Mouse (Mus musculus) C2C12 (cell line): ENCODE data around the gene Apc2. TPM values are rescaled to one million over a fixed set of nuclear protein-coding genes. Genes with fewer than 3 reads are reported as not detected.

Experiments used
- H3K27me3 ChIP-seq: one replicate; pipeline ENCODE4 v1.6.1; 2011; ENCODE audit not compliant: control insufficient read depth, insufficient read depth, insufficient read length
- H3K36me3 ChIP-seq: one replicate; pipeline ENCODE4 v1.6.1; 2011; ENCODE audit not compliant: control insufficient read depth, insufficient read depth
- H3K4me3 ChIP-seq: one replicate; pipeline ENCODE4 v1.5.1; 2011; ENCODE audit warnings: mild to moderate bottlenecking, control low read depth; ENCODE audit not compliant: poor library complexity, insufficient read depth, severe bottlenecking
- H3K79me2 ChIP-seq: one replicate; pipeline ENCODE4 v1.6.1; 2011; ENCODE audit not compliant: control insufficient read depth, insufficient read depth
- H3K79me3 ChIP-seq: one replicate; pipeline ENCODE4 v1.6.1; 2011; ENCODE audit warnings: low read depth, control low read depth
- H3ac ChIP-seq: one replicate; pipeline ENCODE3; 2011; ENCODE audit warnings: low read depth; ENCODE audit not compliant: control insufficient read depth, insufficient read length
- CEBPB ChIP-seq: IDR thresholded peaks from one replicate; pipeline ENCODE4 v1.6.1; 2011; ENCODE audit warnings: low read depth, mild to moderate bottlenecking, control low read depth, moderate library complexity
- CTCF ChIP-seq: IDR thresholded peaks from one replicate; pipeline ENCODE4 v1.5.1; 2011; ENCODE audit not compliant: control insufficient read depth, insufficient read depth, insufficient read length
- FOSL1 ChIP-seq: IDR thresholded peaks from one replicate; pipeline ENCODE4 v1.8.0; 2011; ENCODE audit warnings: mild to moderate bottlenecking, low read length; ENCODE audit not compliant: poor library complexity, insufficient read depth, severe bottlenecking
- MAX ChIP-seq: IDR thresholded peaks from one replicate; pipeline ENCODE4 v1.6.1; 2011; ENCODE audit warnings: mild to moderate bottlenecking, control low read depth
- MYOD1 ChIP-seq: IDR thresholded peaks from one replicate; pipeline ENCODE4 v1.6.1; 2011; ENCODE audit warnings: low read depth; ENCODE audit not compliant: control insufficient read depth, insufficient read length
- MYOG ChIP-seq: IDR thresholded peaks from one replicate; pipeline ENCODE4 v1.6.1; 2011; ENCODE audit not compliant: control insufficient read depth, insufficient read length; ENCODE audit errors: extremely low read depth
- USF1 ChIP-seq: IDR thresholded peaks from one replicate; pipeline ENCODE4 v1.6.1; 2011; ENCODE audit warnings: low read depth, mild to moderate bottlenecking, control low read depth, moderate library complexity
- polyA plus RNA-seq: library from polyadenylated mRNA; unstranded; fragments of >200 nt; fragmentation: generic; extraction: Trizol; gene quantifications from one replicate; pipeline ENCODE4 v1.2.1, GENCODE M21; 2012; ENCODE audit warnings: missing spikeins

The Apc2 gene
- polyA plus RNA-seq, 1 experiment = 0.20 TPM

DNA sequence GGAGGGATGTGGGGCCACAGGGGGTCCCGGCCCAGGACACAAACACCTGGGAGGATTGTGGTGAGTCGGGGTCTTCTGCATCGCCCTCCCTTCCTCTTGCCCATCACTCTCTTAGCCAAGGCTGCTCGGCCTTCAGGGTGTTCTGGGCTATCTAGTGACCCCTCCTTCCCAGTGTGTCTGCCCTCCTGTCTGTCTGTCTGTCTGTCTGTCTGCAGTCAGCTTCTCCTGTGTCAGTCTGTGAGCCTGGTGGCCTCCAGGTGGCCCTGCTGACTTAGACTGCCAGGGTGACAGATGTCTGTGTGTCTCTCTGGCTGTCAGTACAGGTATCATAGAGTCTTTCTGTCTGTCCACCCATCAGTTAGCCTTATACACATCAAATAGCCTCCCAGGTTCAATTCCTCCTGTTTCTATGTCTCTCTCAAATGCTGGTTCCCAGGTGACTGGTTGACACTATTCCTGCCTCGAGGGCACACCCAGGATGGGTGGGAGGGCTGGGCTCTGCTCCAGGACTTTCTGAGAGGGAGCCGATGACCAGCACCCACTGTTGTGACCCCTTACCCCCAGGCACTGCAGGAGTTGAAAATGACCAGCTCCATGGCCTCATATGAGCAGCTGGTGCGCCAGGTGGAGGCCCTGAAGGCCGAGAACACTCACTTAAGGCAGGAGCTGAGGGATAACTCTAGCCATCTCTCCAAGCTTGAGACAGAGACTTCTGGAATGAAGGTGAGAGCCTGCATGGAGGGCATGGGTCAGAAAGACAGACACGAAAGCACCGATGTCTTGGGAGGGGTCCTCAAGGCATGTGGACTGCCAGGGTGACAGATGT lies 5.7 kb downstream of the Apc2 start:
- TF ChIP-seq MYOG (no peak), CEBPB (no peak), FOSL1 (no peak), MAX (no peak), CTCF (no peak), USF1 (no peak), MYOD1 (no peak)
- Histone ChIP-seq H3K79me2 (no peaks in the 10 kb centered on the region), H3ac (no peak overlapping the region), H3K27me3 (peaks cover 46% of the 10 kb centered on the region), H3K4me3 (no peak overlapping the region), H3K79me3 (no peaks in the 10 kb centered on the region), H3K36me3 (no peaks in the 10 kb centered on the region)

DNA sequence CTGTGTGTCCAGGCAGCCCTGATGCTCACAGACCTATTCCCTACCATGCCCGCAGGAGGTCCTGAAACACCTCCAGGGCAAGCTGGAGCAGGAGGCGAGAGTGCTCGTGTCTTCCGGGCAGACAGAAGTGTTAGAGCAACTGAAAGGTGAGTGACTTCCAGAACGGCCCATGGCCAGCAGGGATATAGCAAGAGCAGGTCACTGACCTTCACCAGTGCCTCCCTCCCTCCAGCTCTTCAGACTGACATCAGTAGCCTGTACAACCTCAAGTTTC lies 6.2 kb downstream of the Apc2 start:
- no peak overlapping the region for H3ac ChIP-seq
- no peak overlapping the region for H3K4me3 ChIP-seq
- TF ChIP-seq CTCF (no peak), USF1 (no peak), MYOD1 (no peak), CEBPB (no peak), MYOG (no peak), MAX (no peak), FOSL1 (no peak)
- H3K79me2 ChIP-seq = no peaks in the 10 kb centered on the region
- no peaks in the 10 kb centered on the region for H3K79me3 ChIP-seq
- H3K36me3 ChIP-seq = no peaks in the 10 kb centered on the region
- peaks cover 51% of the 10 kb centered on the region for H3K27me3 ChIP-seq

DNA sequence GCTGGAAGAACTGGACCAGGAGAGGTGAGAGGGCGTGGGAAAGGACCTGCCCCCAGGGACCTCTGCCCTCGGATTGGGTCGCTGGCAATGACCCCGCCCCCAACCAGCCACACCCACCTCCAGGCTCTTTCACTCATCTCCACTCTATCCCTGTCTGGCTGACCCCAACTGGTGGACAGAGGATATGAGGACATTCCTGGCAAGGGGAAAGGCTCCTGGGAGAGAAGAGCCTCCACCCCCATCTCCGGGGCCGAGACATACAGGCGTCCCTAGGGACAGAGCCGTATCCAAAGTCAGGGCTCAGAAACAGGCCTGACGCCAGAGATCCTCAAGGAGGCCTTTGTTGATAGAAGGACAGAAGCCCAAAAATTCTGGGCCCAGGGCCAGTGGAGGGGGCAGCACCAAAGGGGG lies 6.7 kb downstream of the Apc2 start:
- TF ChIP-seq CEBPB (no peak), CTCF (no peak), MYOD1 (no peak), FOSL1 (no peak), MYOG (no peak), MAX (no peak), USF1 (no peak)
- Histone ChIP-seq H3K79me2 (no peaks in the 10 kb centered on the region), H3K36me3 (no peaks in the 10 kb centered on the region), H3K79me3 (no peaks in the 10 kb centered on the region), H3K27me3 (peaks cover 55% of the 10 kb centered on the region), H3ac (no peak overlapping the region), H3K4me3 (no peak overlapping the region)

DNA sequence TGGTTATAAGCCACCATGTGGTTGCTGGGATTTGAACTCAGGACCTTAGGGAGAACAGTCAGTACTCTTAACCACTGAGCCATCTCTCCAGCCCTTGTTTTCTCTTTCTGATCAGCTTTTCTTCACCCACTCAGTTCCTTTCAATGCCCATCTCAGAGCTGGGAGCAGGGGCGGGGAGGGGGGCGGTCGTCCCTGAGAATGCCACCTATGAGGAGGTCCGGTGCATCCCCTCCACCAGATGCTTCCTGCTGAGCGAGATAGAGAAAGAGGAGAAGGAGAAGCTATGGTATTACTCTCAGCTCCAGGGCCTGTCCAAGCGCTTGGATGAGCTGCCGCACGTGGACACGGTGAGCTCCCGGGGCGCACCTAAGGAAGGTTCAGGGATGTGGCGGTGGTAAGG lies 8.7 kb downstream of the Apc2 start:
- TF ChIP-seq USF1 (no peak), CTCF (no peak)
- H3K36me3 ChIP-seq = no peaks in the 10 kb centered on the region
- no peak overlapping the region for H3ac ChIP-seq
- H3K79me2 ChIP-seq = no peaks in the 10 kb centered on the region
- H3K4me3 ChIP-seq = no peak overlapping the region
- H3K27me3 ChIP-seq = peaks cover 51% of the 10 kb centered on the region
- no peaks in the 10 kb centered on the region for H3K79me3 ChIP-seq

DNA sequence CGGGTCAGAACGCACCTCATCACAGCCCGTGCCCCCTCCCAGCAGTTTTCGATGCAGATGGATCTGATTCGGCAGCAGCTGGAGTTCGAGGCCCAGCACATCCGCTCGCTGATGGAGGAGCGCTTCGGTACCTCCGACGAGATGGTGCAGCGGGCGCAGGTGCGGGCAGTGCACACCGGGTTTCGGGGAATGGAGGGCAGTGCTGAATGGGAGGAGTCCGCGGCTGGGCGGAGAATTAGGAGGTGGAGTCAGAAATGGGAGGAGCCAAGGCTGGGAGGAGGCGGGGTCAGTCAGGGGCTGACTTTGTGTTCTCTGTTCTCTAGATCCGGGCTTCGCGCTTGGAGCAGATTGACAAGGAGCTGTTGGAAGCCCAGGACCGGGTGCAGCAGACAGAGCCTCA lies 9.1 kb downstream of the Apc2 start:
- Histone ChIP-seq H3K4me3 (no peak overlapping the region), H3K27me3 (peaks cover 47% of the 10 kb centered on the region), H3ac (no peak overlapping the region), H3K79me2 (no peaks in the 10 kb centered on the region), H3K36me3 (no peaks in the 10 kb centered on the region), H3K79me3 (no peaks in the 10 kb centered on the region)
- TF ChIP-seq USF1 (no peak), MYOG (no peak), CEBPB (no peak), MAX (no peak), CTCF (no peak), FOSL1 (no peak), MYOD1 (no peak)

DNA sequence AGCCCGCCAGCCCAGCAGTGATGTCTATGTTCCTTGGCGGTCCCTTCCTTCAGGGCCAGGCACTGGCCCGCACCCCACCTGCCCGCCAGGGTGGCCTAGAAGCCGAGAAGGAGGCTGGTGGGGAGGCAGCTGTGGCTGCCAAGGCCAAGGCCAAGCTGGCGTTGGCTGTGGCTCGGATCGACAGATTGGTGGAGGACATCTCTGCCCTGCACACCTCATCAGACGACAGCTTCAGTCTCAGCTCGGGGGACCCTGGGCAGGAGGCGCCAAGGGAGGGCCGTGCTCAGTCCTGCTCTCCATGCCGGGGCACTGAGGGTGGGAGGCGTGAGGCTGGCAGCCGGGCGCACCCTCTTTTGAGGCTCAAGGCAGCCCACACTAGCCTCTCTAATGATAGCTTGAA lies 15.8 kb downstream of the Apc2 start:
- Histone ChIP-seq H3K36me3 (no peaks in the 10 kb centered on the region), H3K27me3 (peaks cover 37% of the 10 kb centered on the region), H3ac (no peak overlapping the region), H3K4me3 (no peak overlapping the region), H3K79me3 (no peaks in the 10 kb centered on the region), H3K79me2 (no peaks in the 10 kb centered on the region)
- TF ChIP-seq CEBPB (no peak), FOSL1 (no peak), MYOG (no peak), MAX (no peak), MYOD1 (no peak)
